Mouse (Mus musculus): ENCODE results near the gene Pkp1.

Pkp1 gene

GRCm38 (mm10) chr1:135856070-135856469, 62.9 kb downstream of the Pkp1 start:
- no peak for DNase-seq (ENCODE audit: low read depth)

GRCm38 (mm10) chr1:135855344-135855687, 63.7 kb downstream of the Pkp1 start:
- DNase-seq (ENCODE audit: low read depth) = no peak

- DNase-seq (ENCODE audit: low read depth) = no peak
Measured at GRCm38 (mm10) chr1:135854591-135855343, 64.2 kb downstream of the Pkp1 start.

- no peak for DNase-seq (ENCODE audit: low read depth)
Measured at GRCm38 (mm10) chr1:135853200-135853599, 65.8 kb downstream of the Pkp1 start.

GRCm38 (mm10) chr1:135852044-135852756, 66.8 kb downstream of the Pkp1 start:
- DNase-seq (ENCODE audit: low read depth) = no peak

- DNase-seq (ENCODE audit: low read depth) = peak; percentile 48
Measured at GRCm38 (mm10) chr1:135850722-135851512, 68.1 kb downstream of the Pkp1 start.

GRCm38 (mm10) chr1:135847611-135848351, 71.2 kb downstream of the Pkp1 start:
- DNase-seq (ENCODE audit: low read depth) = peak; percentile 4

- peak; percentile 76 for DNase-seq (ENCODE audit: low read depth)
Measured at GRCm38 (mm10) chr1:135847139-135847562, 71.9 kb downstream of the Pkp1 start.

- DNase-seq (ENCODE audit: low read depth) = no peak
Measured at GRCm38 (mm10) chr1:135846632-135847031, 72.4 kb downstream of the Pkp1 start.

GRCm38 (mm10) chr1:135844481-135844880, 74.5 kb downstream of the Pkp1 start:
- peak; percentile 50 for DNase-seq (ENCODE audit: low read depth)

- DNase-seq (ENCODE audit: low read depth) = no peak
Measured at GRCm38 (mm10) chr1:135843519-135844262, 75.3 kb downstream of the Pkp1 start.

- no peak for DNase-seq (ENCODE audit: low read depth)
Measured at GRCm38 (mm10) chr1:135840675-135841395, 78.2 kb downstream of the Pkp1 start.

- no peak for DNase-seq (ENCODE audit: low read depth)
Measured at GRCm38 (mm10) chr1:135839065-135839464, 79.9 kb downstream of the Pkp1 start.

- DNase-seq (ENCODE audit: low read depth) = no peak
Measured at GRCm38 (mm10) chr1:135838626-135839025, 80.4 kb downstream of the Pkp1 start.

GRCm38 (mm10) chr1:135835716-135836483, 83.1 kb downstream of the Pkp1 start, which contains the start of gene Tnnt2:
TSS of gene Tnnt2 (plus strand) at chr1:135836354.
- no peak for DNase-seq (ENCODE audit: low read depth)

- no peak for DNase-seq (ENCODE audit: low read depth)
Measured at GRCm38 (mm10) chr1:135834983-135835382, 84.0 kb downstream of the Pkp1 start.

GRCm38 (mm10) chr1:135834206-135834859, 84.7 kb downstream of the Pkp1 start:
- DNase-seq (ENCODE audit: low read depth) = peak; percentile 6

- DNase-seq (ENCODE audit: low read depth) = peak; percentile 78
Measured at GRCm38 (mm10) chr1:135828918-135829317, 90.1 kb downstream of the Pkp1 start.

- DNase-seq (ENCODE audit: low read depth) = no peak
Measured at GRCm38 (mm10) chr1:135821780-135822179, 97.2 kb downstream of the Pkp1 start.
